Mouse (Mus musculus) liver, adult 2 months (tissue): ENCODE data around the gene AI661453. TPM values are rescaled to one million over a fixed set of nuclear protein-coding genes. Genes with fewer than 3 reads are reported as not detected.

ENCODE experiments used
- DNase-seq: peaks from one replicate; pipeline ENCODE4 v3.0.0-alpha.2; 2011; ENCODE audit warnings: low read depth, low spot score; ENCODE audit errors: extremely low read depth
- H3K27ac ChIP-seq: fragments of 200-500 bp; replicated peaks from 2 replicates; pipeline ENCODE4 v1.5.1; 2012; ENCODE audit warnings: low read depth, mild to moderate bottlenecking, control low read depth, inconsistent platforms, low read length; ENCODE audit not compliant: insufficient read depth
- H3K27me3 ChIP-seq: fragments of 200-500 bp; 2 replicates; pipeline ENCODE4 v1.6.1; 2012; ENCODE audit warnings: mild to moderate bottlenecking, moderate library complexity, low read length, inconsistent platforms; ENCODE audit not compliant: control insufficient read depth, insufficient read depth
- H3K36me3 ChIP-seq: fragments of 200-500 bp; 2 replicates; pipeline ENCODE4 v1.6.1; 2012; ENCODE audit warnings: low read length, inconsistent platforms; ENCODE audit not compliant: control insufficient read depth, insufficient read depth
- H3K4me1 ChIP-seq: fragments of 200-500 bp; 2 replicates; pipeline ENCODE4 v1.6.1; 2011; ENCODE audit warnings: low read length; ENCODE audit not compliant: control insufficient read depth, insufficient read depth
- H3K4me3 ChIP-seq: fragments of 200-500 bp; 2 replicates; pipeline ENCODE4 v1.5.1; 2011; ENCODE audit warnings: low read depth, mild to moderate bottlenecking, control low read depth, low read length, moderate library complexity; ENCODE audit not compliant: insufficient read depth
- H3K79me2 ChIP-seq: fragments of 200-500 bp; 2 replicates; pipeline ENCODE4 v1.6.1; 2012; ENCODE audit warnings: inconsistent platforms, mild to moderate bottlenecking, low read length, moderate library complexity; ENCODE audit not compliant: control insufficient read depth, insufficient read depth
- H3K9ac ChIP-seq: fragments of 200-500 bp; 2 replicates; pipeline ENCODE4 v1.6.1; 2012; ENCODE audit warnings: low read depth, mild to moderate bottlenecking, control low read depth, inconsistent platforms, low read length
- CTCF ChIP-seq: fragments of 200-500 bp; IDR thresholded peaks from 2 replicates; pipeline ENCODE4 v1.5.1; 2011; ENCODE audit warnings: low read depth, low read length, control low read depth
- POLR2A ChIP-seq: fragments of 200-500 bp; IDR thresholded peaks from 2 replicates; pipeline ENCODE4 v1.6.1; 2011; ENCODE audit warnings: low read length, control low read depth; ENCODE audit not compliant: insufficient read depth; ENCODE audit errors: extremely low read depth
- WGBS: fragments of 180-500 bp; shearing (Covaris S2); methylation state at CpG from one replicate; pipeline ENCODE4 v1.1.7; 2018; 5-methylcytosine and 5-hydroxymethylcytosine counted together
- polyA plus RNA-seq: library from polyadenylated mRNA; depleted of rRNA; stranded (reverse); fragments of >200 nt; gene quantifications from 2 replicates; pipeline ENCODE4 v1.2.3, GENCODE M21; 2012
- total RNA-seq: library from RNA; depleted of rRNA; stranded (reverse); fragments of >200 nt; gene quantifications from 2 replicates; pipeline ENCODE4 v1.2.3, GENCODE M21; 2014

AI661453 gene
- total and polyA plus RNA-seq, 2 experiments = 2.4 to 5.7 TPM

- Histone ChIP-seq H3K27me3 (no peaks in the 10 kb centered on the region), H3K9ac (no peak overlapping the region), H3K79me2 (no peaks in the 10 kb centered on the region), H3K4me1 (peaks cover 4% of the 10 kb centered on the region), H3K27ac (0 out of 2 replicates have a peak overlapping the region, but pooled peaks have one; percentile 4), H3K4me3 (no peak overlapping the region), H3K36me3 (no peaks in the 10 kb centered on the region)
- no peak for TF ChIP-seq POLR2A
- TF ChIP-seq CTCF = no peak
- 15% methylated on average over 6 of the region's 6 CpGs for WGBS
- peak; percentile 87 for DNase-seq
Observed at GRCm38 (mm10) chr17:47424186-47424585, 12.2 kb upstream of the AI661453 start.

GRCm38 (mm10) chr17:47427316-47427715, 9.1 kb upstream of the AI661453 start:
- DNase-seq = no peak
- Histone ChIP-seq H3K27me3 (no peaks in the 10 kb centered on the region), H3K79me2 (no peaks in the 10 kb centered on the region), H3K27ac (no peak overlapping the region), H3K36me3 (peaks cover 2% of the 10 kb centered on the region; the same call in 1 of the 2 replicates), H3K9ac (no peak overlapping the region), H3K4me3 (no peak overlapping the region), H3K4me1 (peaks cover 4% of the 10 kb centered on the region)
- WGBS = 83% methylated on average over 6 of the region's 6 CpGs
- TF ChIP-seq POLR2A = no peak
- TF ChIP-seq CTCF = peak; percentile 55

GRCm38 (mm10) chr17:47428831-47429304, 7.5 kb upstream of the AI661453 start:
- WGBS = 53% methylated on average over 8 of the region's 8 CpGs
- Histone ChIP-seq H3K27me3 (no peaks in the 10 kb centered on the region), H3K4me3 (no peak overlapping the region), H3K79me2 (no peaks in the 10 kb centered on the region), H3K27ac (no peak overlapping the region), H3K9ac (no peak overlapping the region), H3K36me3 (peaks cover 2% of the 10 kb centered on the region; the same call in 1 of the 2 replicates), H3K4me1 (peaks cover 4% of the 10 kb centered on the region)
- no peak for DNase-seq
- TF ChIP-seq POLR2A (no peak), CTCF (peak; percentile 54)

GRCm38 (mm10) chr17:47430815-47431214, 5.6 kb upstream of the AI661453 start:
- no peaks in the 10 kb centered on the region for H3K4me1 ChIP-seq
- H3K27me3 ChIP-seq = no peaks in the 10 kb centered on the region
- no peak for TF ChIP-seq CTCF
- TF ChIP-seq POLR2A = no peak
- no peak overlapping the region for H3K4me3 ChIP-seq
- no peak for DNase-seq
- no peak overlapping the region for H3K27ac ChIP-seq
- H3K36me3 ChIP-seq = peaks cover 2% of the 10 kb centered on the region; the same call in 1 of the 2 replicates
- H3K9ac ChIP-seq = no peak overlapping the region
- H3K79me2 ChIP-seq = no peaks in the 10 kb centered on the region
- 80% methylated on average over 5 of the region's 5 CpGs for whole genome bisulfite sequencing

GRCm38 (mm10) chr17:47436907-47437547, 612 bp downstream of the AI661453 start, which contains the start of gene 1700001C19Rik:
Gene 1700001C19Rik (minus strand): TSS chr17:47437376.
- peak; percentile 90 for DNase-seq
- Histone ChIP-seq H3K36me3 (no peaks in the 10 kb centered on the region), H3K27me3 (no peaks in the 10 kb centered on the region), H3K4me3 (peak within 1 kb of the TSS; percentile 74), H3K4me1 (peaks cover 26% of the 10 kb centered on the region), H3K27ac (peak within 1 kb of the TSS; percentile 98), H3K9ac (peak within 1 kb of the TSS; percentile 87), H3K79me2 (peaks cover 24% of the 10 kb centered on the region)
- WGBS = 5% methylated on average over 25 of the region's 25 CpGs
- TF ChIP-seq CTCF (no peak), POLR2A (peak; percentile 87)

GRCm38 (mm10) chr17:47438611-47439010, 2.2 kb downstream of the AI661453 start:
- Histone ChIP-seq H3K4me3 (peak overlapping the region; percentile 25), H3K9ac (peak overlapping the region; percentile 87), H3K36me3 (no peaks in the 10 kb centered on the region), H3K27me3 (no peaks in the 10 kb centered on the region), H3K27ac (peak overlapping the region; percentile 98), H3K4me1 (peaks cover 29% of the 10 kb centered on the region), H3K79me2 (peaks cover 37% of the 10 kb centered on the region)
- no peak for TF ChIP-seq CTCF
- TF ChIP-seq POLR2A = no peak
- WGBS = 39% methylated on average over 6 of the region's 6 CpGs
- peak; percentile 66 for DNase-seq
